Mouse (Mus musculus) cerebellum, adult 2 months (tissue): ENCODE measurements around the gene Adam1b.

Source experiments
- CTCF ChIP-seq: fragments of 200-500 bp; IDR thresholded peaks from 2 replicates; pipeline ENCODE4 v1.5.1; 2011; ENCODE audit warnings: low read depth, mild to moderate bottlenecking, control low read depth, low read length, moderate library complexity, borderline replicate concordance; ENCODE audit not compliant: insufficient read depth
- POLR2A ChIP-seq: fragments of 200-500 bp; IDR thresholded peaks from 2 replicates; pipeline ENCODE4 v1.6.1; 2011; ENCODE audit warnings: low read length, control low read depth, borderline replicate concordance; ENCODE audit not compliant: insufficient read depth

GRCm38 (mm10) chr5:121462967-121463366 is 40.3 kb downstream of the Adam1b start:
- TF ChIP-seq CTCF, result no peak
- no peak for TF ChIP-seq POLR2A
